Mouse (Mus musculus) liver, postnatal 0 days (tissue): ENCODE measurements around the gene Pbxip1. TPM values are rescaled to one million over a fixed set of nuclear protein-coding genes. Genes with fewer than 3 reads are reported as not detected.

Source experiments
- ATAC-seq: fragments of 200-750 bp; cut with Nextera tagmentation; 2 replicates; pipeline ENCODE4 v1.8.0; 2017; ENCODE audit warnings: mild to moderate bottlenecking, moderate library complexity
- DNase-seq: peaks from one replicate; pipeline ENCODE4 v3.0.0-alpha.2; 2016
- H3K27ac ChIP-seq: fragments of 300-500 bp; sonication (generic); 2 replicates; pipeline ENCODE4 v1.5.1; 2014; ENCODE audit warnings: antibody characterized with exemption, moderate library complexity, mild to moderate bottlenecking, low read depth
- H3K27me3 ChIP-seq: fragments of 300-500 bp; sonication (generic); 2 replicates; pipeline ENCODE4 v1.6.1; 2014; ENCODE audit warnings: low read length, control low read depth, mixed read lengths; ENCODE audit not compliant: insufficient read depth
- H3K36me3 ChIP-seq: fragments of 300-500 bp; sonication (generic); replicated peaks from 2 replicates; pipeline ENCODE4 v1.6.1; 2014; ENCODE audit warnings: mild to moderate bottlenecking, control low read depth, low read length, moderate library complexity, mixed read lengths; ENCODE audit not compliant: insufficient read depth
- H3K4me1 ChIP-seq: fragments of 300-500 bp; sonication (generic); 2 replicates; pipeline ENCODE4 v1.6.1; 2014; ENCODE audit warnings: antibody characterized with exemption, mild to moderate bottlenecking, control low read depth; ENCODE audit not compliant: insufficient read depth
- H3K4me2 ChIP-seq: fragments of 300-500 bp; sonication (generic); 2 replicates; pipeline ENCODE4 v1.6.1; 2014; ENCODE audit warnings: low read depth, mild to moderate bottlenecking, low read length, moderate library complexity, mixed read lengths
- H3K4me3 ChIP-seq: fragments of 300-500 bp; sonication (generic); 2 replicates; pipeline ENCODE4 v1.5.1; 2014; ENCODE audit warnings: low read depth, low read length
- H3K9ac ChIP-seq: fragments of 300-500 bp; sonication (generic); replicated peaks from 2 replicates; pipeline ENCODE4 v1.6.1; 2014; ENCODE audit warnings: mild to moderate bottlenecking, moderate library complexity
- H3K9me3 ChIP-seq: fragments of 300-500 bp; sonication (generic); 2 replicates; pipeline ENCODE4 v1.6.1; 2016; ENCODE audit warnings: mild to moderate bottlenecking, control low read depth, low read length, mixed read lengths
- CTCF ChIP-seq: sonication (generic); IDR thresholded peaks from 2 replicates; pipeline ENCODE4 v1.5.1; 2016; ENCODE audit warnings: antibody characterized with exemption, low read depth
- EP300 ChIP-seq: IDR thresholded peaks from 2 replicates; pipeline ENCODE4 v1.6.1; 2016; ENCODE audit warnings: antibody characterized with exemption, low read depth, mild to moderate bottlenecking
- WGBS: fragments of 180-500 bp; shearing (Covaris S2); extraction: QIAGEN DNeasy Blood & Tissue Kit; methylation state at CpG from one replicate; pipeline ENCODE4 v1.1.7; 2014; ENCODE audit not compliant: insufficient replicate concordance; 5-methylcytosine and 5-hydroxymethylcytosine counted together
- polyA plus RNA-seq: library from polyadenylated mRNA; unstranded; fragments of >200 nt; fragmentation: Nextera tagmentation; extraction: Ambion mirVana; gene quantifications from 2 replicates; pipeline ENCODE4 v1.2.1, GENCODE M21; 2015

Gene Pbxip1
- polyA plus RNA-seq, 1 experiment from 2014 or later: 9.4 TPM

GRCm38 (mm10) chr3:89390699-89391662 lies 45.5 kb upstream of the Pbxip1 start:
- Histone ChIP-seq H3K9me3 (no peaks in the 10 kb centered on the region), H3K9ac (peak overlapping the region; percentile 82), H3K27me3 (peaks cover 12% of the 10 kb centered on the region), H3K4me3 (peak overlapping the region; percentile 78), H3K4me2 (peak overlapping the region; percentile 100), H3K4me1 (peaks cover 62% of the 10 kb centered on the region), H3K27ac (peak overlapping the region; percentile 99), H3K36me3 (no peaks in the 10 kb centered on the region)
- ATAC-seq (no peak), DNase-seq (peak; percentile 57)
- TF ChIP-seq EP300: no peak
- TF ChIP-seq CTCF: no peak
- WGBS: 17% methylated on average over 19 of the region's 19 CpGs

GRCm38 (mm10) chr3:89391663-89392511 lies 44.6 kb upstream of the Pbxip1 start:
- Histone ChIP-seq H3K36me3 (no peaks in the 10 kb centered on the region), H3K4me2 (peak overlapping the region; percentile 100), H3K9ac (peak overlapping the region; percentile 82), H3K27me3 (peaks cover 12% of the 10 kb centered on the region), H3K4me3 (peak overlapping the region; percentile 78), H3K27ac (peak overlapping the region; percentile 99), H3K9me3 (no peaks in the 10 kb centered on the region), H3K4me1 (peaks cover 66% of the 10 kb centered on the region)
- ATAC-seq: peak; percentile 7; the same call in 1 of the 2 replicates
- WGBS: 1% methylated on average over 46 of the region's 56 CpGs
- TF ChIP-seq EP300 (peak; percentile 18; the same call in 1 of the 2 replicates), CTCF (peak; percentile 6; the same call in 1 of the 2 replicates)
- peak; percentile 77 for DNase-seq

DNA sequence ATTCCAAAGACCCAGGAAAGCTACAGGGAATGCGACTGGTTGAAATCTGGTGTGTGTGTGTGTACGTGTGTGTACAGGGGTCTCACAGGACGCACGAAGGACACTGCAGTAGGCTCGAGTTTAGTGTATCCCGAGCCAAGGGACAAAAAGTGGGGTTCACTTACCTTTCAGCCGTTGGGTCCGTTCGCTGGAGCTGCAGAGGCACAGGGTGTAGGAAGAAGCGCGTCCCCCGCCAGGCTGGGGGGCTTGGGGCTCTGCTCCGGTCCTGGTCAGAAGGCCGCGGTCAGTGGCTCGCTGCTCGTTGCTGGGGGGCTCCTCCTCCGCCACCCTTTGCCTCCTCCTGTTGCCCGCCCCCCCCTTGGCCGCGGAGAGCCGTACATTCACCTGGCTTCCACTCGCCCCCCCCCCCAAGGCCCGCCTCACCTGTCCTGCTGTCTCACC lies 43.6 kb upstream of the Pbxip1 start:
- peak overlapping the region; percentile 100 for H3K4me2 ChIP-seq
- H3K9me3 ChIP-seq: no peaks in the 10 kb centered on the region
- WGBS: 0% methylated on average over 14 of the region's 24 CpGs
- H3K9ac ChIP-seq: peak overlapping the region; percentile 82
- TF ChIP-seq CTCF: no peak
- TF ChIP-seq EP300: no peak
- ATAC-seq: no peak
- peak overlapping the region; percentile 99 for H3K27ac ChIP-seq
- peak overlapping the region; percentile 78 for H3K4me3 ChIP-seq
- peaks cover 12% of the 10 kb centered on the region for H3K27me3 ChIP-seq
- no peaks in the 10 kb centered on the region for H3K36me3 ChIP-seq
- DNase-seq: no peak
- H3K4me1 ChIP-seq: peaks cover 66% of the 10 kb centered on the region

DNA sequence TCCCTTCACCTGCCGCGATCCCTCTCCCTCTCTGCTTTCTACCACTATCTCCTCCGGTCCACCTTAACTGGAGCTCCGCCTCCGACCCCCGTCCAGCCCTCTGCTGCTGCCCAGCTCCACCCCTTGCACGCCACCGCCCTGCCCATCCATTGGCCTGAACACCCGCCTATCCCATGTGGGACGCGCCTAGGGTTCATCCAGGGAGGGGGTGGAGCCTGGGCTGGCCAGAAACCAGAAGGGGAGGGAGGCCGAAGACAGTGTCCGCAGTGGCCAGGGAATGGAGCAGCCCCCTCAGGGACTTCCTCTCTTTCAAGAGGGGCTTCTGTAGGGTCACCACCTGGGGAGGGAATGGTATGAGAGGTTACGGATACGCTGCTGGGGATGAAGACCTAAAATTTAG lies 42.9 kb upstream of the Pbxip1 start:
- TF ChIP-seq EP300: no peak
- TF ChIP-seq CTCF: no peak
- Histone ChIP-seq H3K27me3 (peaks cover 12% of the 10 kb centered on the region), H3K4me1 (peaks cover 64% of the 10 kb centered on the region), H3K9ac (peak overlapping the region; percentile 79), H3K9me3 (no peaks in the 10 kb centered on the region), H3K4me2 (peak overlapping the region; percentile 100), H3K36me3 (no peaks in the 10 kb centered on the region), H3K4me3 (peak overlapping the region; percentile 78), H3K27ac (peak overlapping the region; percentile 99)
- under 1% methylated on average over 15 of the region's 15 CpGs for WGBS
- ATAC-seq (peak; percentile 90), DNase-seq (peak; percentile 97)

- under 1% methylated on average over 38 of the region's 42 CpGs for WGBS
- peaks cover 57% of the 10 kb centered on the region for H3K4me1 ChIP-seq
Observed at GRCm38 (mm10) chr3:89394006-89394893, 42.3 kb upstream of the Pbxip1 start, which contains the start of gene Zbtb7b. Gene Zbtb7b (minus strand): TSS chr3:89394776.

More at GRCm38 (mm10) chr3:89394006-89394893, 42.3 kb upstream of the Pbxip1 start, which contains the start of gene Zbtb7b:
- H3K27me3 ChIP-seq: peaks cover 12% of the 10 kb centered on the region
- ATAC-seq (peak; percentile 64), DNase-seq (peak; percentile 84)
- peak within 1 kb of the TSS; percentile 100 for H3K4me2 ChIP-seq
- no peak for TF ChIP-seq EP300
- TF ChIP-seq CTCF: peak; percentile 60
- H3K9me3 ChIP-seq: no peaks in the 10 kb centered on the region
- peak within 1 kb of the TSS; percentile 78 for H3K4me3 ChIP-seq
- H3K9ac ChIP-seq: peak within 1 kb of the TSS; percentile 79
- peak within 1 kb of the TSS; percentile 99 for H3K27ac ChIP-seq
- H3K36me3 ChIP-seq: no peaks in the 10 kb centered on the region
